Mouse (Mus musculus): ENCODE measurements at regions not wholly inside any gene's neighbourhood (a gene's known extent, or its start where the extent isn't known, plus 50 kb on each side); places are given as distances from the start of the nearest gene placed in this dataset.

DNA sequence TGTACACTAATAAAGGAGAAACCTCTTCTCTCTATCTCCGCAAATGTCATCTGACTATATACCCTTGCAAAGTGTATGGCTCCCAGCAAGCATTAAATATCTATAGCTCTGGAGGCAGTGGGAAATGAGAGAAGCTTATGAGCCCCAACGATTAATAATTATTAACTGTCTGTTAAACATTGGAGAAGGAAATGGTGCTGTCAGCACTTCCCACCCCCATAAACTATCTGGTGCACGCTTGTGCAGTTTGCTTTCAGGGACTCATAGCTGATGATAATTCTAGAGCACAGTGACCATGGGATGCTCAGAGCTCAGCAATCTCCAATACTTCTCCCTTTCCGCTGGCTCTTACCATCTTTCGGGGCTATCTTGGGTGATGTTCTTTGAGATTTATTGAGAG, 541.2 kb downstream of the Grxcr1 start:
- DNase-seq (ENCODE audit: extremely low spot score) = no peak

DNA sequence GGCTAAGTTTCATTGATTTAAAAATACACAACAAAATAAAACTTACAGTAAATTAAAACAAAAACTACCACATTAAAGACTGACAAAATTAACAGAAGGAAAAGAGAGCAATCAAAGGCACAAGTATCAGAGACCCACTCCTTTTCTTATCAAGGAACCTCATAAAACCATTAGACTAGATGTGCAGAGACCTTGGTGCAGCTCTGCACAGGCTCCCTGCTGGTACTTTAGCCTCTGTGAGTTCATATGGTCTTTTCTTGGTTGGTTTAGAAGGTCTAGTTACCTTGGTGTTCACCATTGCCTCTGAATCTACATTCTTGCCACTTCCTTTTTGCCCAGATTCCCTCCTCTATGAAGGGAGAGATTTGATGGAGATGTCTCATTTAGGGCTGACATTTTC, 544.2 kb downstream of the Grxcr1 start:
- DNase-seq (ENCODE audit: extremely low spot score) = no peak

DNA sequence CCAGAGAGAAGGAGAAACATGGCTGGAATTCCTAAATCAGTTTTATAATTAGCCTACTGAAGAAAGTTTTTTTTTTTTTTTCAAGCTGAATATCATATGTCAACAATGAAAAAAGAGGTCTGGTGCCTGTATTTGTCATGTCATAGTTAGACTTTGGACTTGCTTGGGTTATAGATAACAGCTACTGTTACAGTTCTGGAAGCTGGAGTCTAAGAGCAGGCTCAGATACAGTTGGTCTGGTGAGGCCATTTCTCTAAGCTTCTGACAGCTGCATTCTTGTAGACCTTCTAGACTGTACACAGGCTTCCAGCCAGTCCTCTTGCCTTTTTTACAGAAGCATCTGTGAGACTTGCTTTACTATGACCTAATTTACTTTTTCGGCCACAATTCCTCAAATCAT, 546.9 kb downstream of the Grxcr1 start:
- DNase-seq (ENCODE audit: extremely low spot score) = no peak

- DNase-seq (ENCODE audit: extremely low spot score) = no peak
Observed at GRCm38 (mm10) chr5:68592423-68592822, 560.8 kb downstream of the Grxcr1 start.

- no peak for DNase-seq (ENCODE audit: extremely low spot score)
Observed at GRCm38 (mm10) chr5:68618451-68618850, 586.8 kb downstream of the Grxcr1 start.

DNA sequence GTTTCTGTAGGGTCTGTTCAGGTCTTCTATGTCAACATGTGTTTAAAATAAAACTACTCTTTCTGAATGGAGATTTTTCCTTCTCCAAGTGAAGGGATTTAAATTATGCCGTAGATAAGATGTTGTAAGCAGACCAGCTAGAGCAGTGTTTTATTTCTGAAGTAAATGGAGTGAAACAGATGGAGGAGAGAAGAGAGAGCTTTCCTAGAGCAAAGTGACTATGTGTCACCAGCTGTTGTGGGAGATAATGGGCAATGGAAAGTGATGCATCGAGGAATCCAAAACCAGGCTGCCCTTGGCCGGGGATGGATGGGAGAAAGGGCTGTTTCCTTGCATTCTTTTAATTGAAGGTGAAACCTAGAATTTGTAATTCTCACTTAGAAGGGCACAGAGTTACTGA, 603.8 kb downstream of the Grxcr1 start:
- DNase-seq (ENCODE audit: extremely low spot score) = no peak

GRCm38 (mm10) chr5:68672834-68673233, 641.2 kb downstream of the Grxcr1 start:
- no peak for DNase-seq (ENCODE audit: extremely low spot score)

- no peak for DNase-seq (ENCODE audit: extremely low spot score)
Observed at GRCm38 (mm10) chr5:68701342-68701741, 640.1 kb downstream of the Kctd8 start.

- no peak for DNase-seq (ENCODE audit: extremely low spot score)
Observed at GRCm38 (mm10) chr5:68705411-68706080, 635.9 kb downstream of the Kctd8 start.

- no peak for DNase-seq (ENCODE audit: extremely low spot score)
Observed at GRCm38 (mm10) chr5:68726733-68727132, 614.7 kb downstream of the Kctd8 start.

DNA sequence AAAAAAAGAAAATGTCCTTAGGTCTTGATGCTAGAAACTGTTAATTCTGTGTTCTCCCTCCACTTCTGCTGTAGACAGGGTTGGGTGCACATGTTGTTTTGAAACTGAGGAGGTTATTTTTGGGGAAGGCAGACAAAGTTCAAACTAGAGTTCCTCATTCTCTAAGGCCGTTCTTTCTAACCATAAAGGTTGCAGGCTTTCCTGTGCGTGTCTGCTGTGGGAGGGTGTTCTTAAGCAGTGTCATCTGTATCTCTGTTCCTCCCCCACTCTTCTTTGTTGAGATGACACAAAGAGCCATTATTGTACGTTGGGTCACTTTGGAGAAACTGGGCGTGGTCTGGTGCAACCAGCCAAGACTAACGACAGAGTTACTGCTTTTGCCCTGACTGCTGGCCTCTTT, 606.3 kb downstream of the Kctd8 start:
- peak; percentile 11 for DNase-seq (ENCODE audit: extremely low spot score)

- no peak for DNase-seq (ENCODE audit: extremely low spot score)
Observed at GRCm38 (mm10) chr5:68750499-68750898, 591.0 kb downstream of the Kctd8 start.

DNA sequence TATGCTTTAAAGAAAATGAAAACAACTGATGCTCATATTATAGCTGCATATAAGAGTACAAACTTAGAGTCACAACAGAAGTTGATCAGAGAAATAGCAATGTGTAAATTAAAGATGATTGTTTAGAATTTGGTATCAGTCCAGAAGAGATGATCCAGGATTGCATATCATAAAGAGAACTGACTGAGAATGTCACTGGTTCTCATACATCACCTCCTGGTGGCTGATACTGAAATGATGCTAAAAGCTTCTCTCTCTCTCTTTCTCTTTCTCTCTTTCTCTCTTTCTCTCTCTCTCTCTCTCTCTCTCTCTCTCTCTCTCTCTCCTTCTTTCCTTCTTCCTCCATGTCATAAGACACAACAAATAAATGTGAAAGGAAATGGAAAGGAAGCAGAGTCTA, 588.5 kb downstream of the Kctd8 start:
- no peak for DNase-seq (ENCODE audit: extremely low spot score)

Measured in embryo, embryonic 9.5 days (tissue).